Mouse (Mus musculus) CD4-positive, CD25-positive, alpha-beta regulatory T cell, adult 4 months (primary cell): ENCODE data around the gene Nup98. TPM values are rescaled to one million over a fixed set of nuclear protein-coding genes. Genes with fewer than 3 reads are reported as not detected.

Experiments
- polyA plus RNA-seq, 2 experiments: library from polyadenylated mRNA; unstranded; fragments of 100-300 nt; shearing (Covaris generic); gene quantifications; one replicate each; pipeline ENCODE4 v1.2.1; 2017

Gene Nup98
- polyA plus RNA-seq, 2 experiments from 2014 or later, result 37.2 to 39.6 TPM

Other genes starting within 250 kb of the Nup98 start
- 1 to 10 TPM; 4.5 to 5.7 TPM for gene Il18bp, start 191.5 kb downstream of the Nup98 start, polyA plus RNA-seq
- 10 to 100 TPM; 28.5 to 29.4 TPM for gene Rnf121, start 144.7 kb downstream of the Nup98 start, polyA plus RNA-seq
- gene Xndc1, start 144.7 kb downstream of the Nup98 start, polyA plus RNA-seq, result 10 to 100 TPM; 19.3 to 33.0 TPM
- 1 to 10 TPM in 1 of 2 experiments, under 1 TPM in 1; 0.93 to 1.4 TPM for gene Xntrpc, start 144.5 kb downstream of the Nup98 start, polyA plus RNA-seq
- not detected for gene Trpc2, start 127.1 kb downstream of the Nup98 start, polyA plus RNA-seq
- gene Art1, start 108.4 kb downstream of the Nup98 start, polyA plus RNA-seq, result not detected
- gene Art5, start 100.7 kb downstream of the Nup98 start, polyA plus RNA-seq, result under 1 TPM in 1 of 2 experiments, not detected in 1; 0.93 TPM
- gene Chrna10, start 93.3 kb downstream of the Nup98 start, polyA plus RNA-seq, result not detected
- gene Pgap2, start within 50 bp of the Nup98 start, polyA plus RNA-seq, result 10 to 100 TPM; 46.8 to 60.4 TPM
- gene Rhog, start 45.9 kb upstream of the Nup98 start, polyA plus RNA-seq, result 100 to 1,000 TPM; 146 to 173 TPM
- gene Stim1, start 57.6 kb upstream of the Nup98 start, polyA plus RNA-seq, result 10 to 100 TPM; 48.9 to 54.7 TPM
- 10 to 100 TPM; 48.5 to 59.7 TPM for gene Rrm1, start 231.5 kb upstream of the Nup98 start, polyA plus RNA-seq